Mouse (Mus musculus) MEL (cell line): Measurements from ENCODE around the gene Sag.

Experiments used
- BHLHE40 ChIP-seq: IDR thresholded peaks from 2 replicates; pipeline ENCODE4 v1.6.1; 2012; ENCODE audit warnings: low read depth, mild to moderate bottlenecking, inconsistent platforms, low read length, improper control_type of control experiment, borderline replicate concordance
- CTCF ChIP-seq, 3 experiments: IDR thresholded peaks in 2 of 3; conservative IDR thresholded peaks in 1 of 3; 2 replicates each; pipeline ENCODE4 v1.5.1; 2011 to 2012; ENCODE audit warnings: low read length in 3 of 3, low read depth in 2 of 3, mild to moderate bottlenecking in 2 of 3, improper control_type of control experiment in 1 of 3, inconsistent platforms in 1 of 3, mixed read lengths in 1 of 3, moderate library complexity in 1 of 3; ENCODE audit not compliant: control insufficient read depth in 1 of 3, insufficient read depth in 1 of 3, poor library complexity in 1 of 3, severe bottlenecking in 1 of 3
- ELF1 ChIP-seq: IDR thresholded peaks from 2 replicates; pipeline ENCODE4 v1.6.1; 2014; ENCODE audit warnings: low read depth, mild to moderate bottlenecking, inconsistent platforms, low read length, improper control_type of control experiment, moderate library complexity
- EP300 ChIP-seq, 2 experiments: IDR thresholded peaks; 2 replicates each; pipeline ENCODE4 v1.6.1; 2011; ENCODE audit warnings: improper control_type of control experiment in 2 of 2, low read length in 2 of 2, low read depth in 1 of 2, mild to moderate bottlenecking in 1 of 2
- HCFC1 ChIP-seq: IDR thresholded peaks from 2 replicates; pipeline ENCODE4 v1.6.1; 2012; ENCODE audit warnings: low read depth, mild to moderate bottlenecking, inconsistent platforms, low read length, improper control_type of control experiment, moderate library complexity
- MAZ ChIP-seq: IDR thresholded peaks from 2 replicates; pipeline ENCODE4 v1.6.1; 2012; ENCODE audit warnings: low read depth, mild to moderate bottlenecking, inconsistent platforms, low read length, improper control_type of control experiment
- NRF1 ChIP-seq: IDR thresholded peaks from 2 replicates; pipeline ENCODE4 v1.6.1; 2014; ENCODE audit warnings: low read depth, mild to moderate bottlenecking, inconsistent platforms, low read length, improper control_type of control experiment, moderate library complexity; ENCODE audit not compliant: poor library complexity, insufficient read depth, severe bottlenecking
- POLR2A ChIP-seq, 2 experiments: IDR thresholded peaks; 2 replicates each; pipeline ENCODE4 v1.6.1; 2011 to 2012; ENCODE audit warnings: low read length in 2 of 2, mild to moderate bottlenecking in 2 of 2, control low read depth in 1 of 2, improper control_type of control experiment in 1 of 2, low read depth in 1 of 2, moderate library complexity in 1 of 2; ENCODE audit not compliant: control insufficient read depth in 1 of 2, insufficient read depth in 1 of 2, poor library complexity in 1 of 2
- TCF12 ChIP-seq: IDR thresholded peaks from 2 replicates; pipeline ENCODE4 v1.6.1; 2014; ENCODE audit warnings: low read depth, mild to moderate bottlenecking, inconsistent platforms, low read length, improper control_type of control experiment, moderate library complexity
- ZKSCAN1 ChIP-seq: IDR thresholded peaks from 2 replicates; pipeline ENCODE4 v1.6.1; 2012; ENCODE audit warnings: low read depth, mild to moderate bottlenecking, inconsistent platforms, low read length, improper control_type of control experiment, moderate library complexity
- ZMIZ1 ChIP-seq: IDR thresholded peaks from 2 replicates; pipeline ENCODE4 v1.6.1; 2012; ENCODE audit warnings: low read depth, mild to moderate bottlenecking, inconsistent platforms, low read length, improper control_type of control experiment, moderate library complexity

GRCm38 (mm10) chr1:87863602-87864001, 60.1 kb downstream of the Sag start:
- TF ChIP-seq HCFC1, result no peak
- no peak for TF ChIP-seq CTCF (IDR thresholded peaks at IDR 0.05 in 2 of 3, conservative IDR thresholded peaks at IDR 0.05 in 1 of 3; ENCODE audit: control insufficient read depth in 1 of 3, insufficient read depth in 1 of 3, low read depth in 2 of 3, low read length in 3 of 3, poor library complexity in 1 of 3, severe bottlenecking in 1 of 3)
- no peak for TF ChIP-seq TCF12
- TF ChIP-seq BHLHE40, result no peak
- no peak for TF ChIP-seq ZKSCAN1
- TF ChIP-seq POLR2A (IDR thresholded peaks at IDR 0.05; ENCODE audit: control insufficient read depth in 1 of 2, insufficient read depth in 1 of 2, low read depth in 1 of 2, low read length in 2 of 2, poor library complexity in 1 of 2), result no peak
- TF ChIP-seq ZMIZ1, result no peak
- no peak for TF ChIP-seq EP300 (IDR thresholded peaks at IDR 0.05; ENCODE audit: low read depth in 1 of 2, low read length in 2 of 2)
- TF ChIP-seq ELF1, result no peak
- no peak for TF ChIP-seq NRF1
- TF ChIP-seq MAZ, result no peak
